Mouse (Mus musculus): ENCODE results near the gene Disc1. TPM values are rescaled to one million over a fixed set of nuclear protein-coding genes. Genes with fewer than 3 reads are reported as not detected.

Disc1 gene
- polyA plus RNA-seq, 1 experiment: 1.2 TPM

GRCm38 (mm10) chr8:125232724-125233123 lies 178.7 kb downstream of the Disc1 start:
- WGBS: 63% methylated on average over 9 of the region's 9 CpGs

DNA sequence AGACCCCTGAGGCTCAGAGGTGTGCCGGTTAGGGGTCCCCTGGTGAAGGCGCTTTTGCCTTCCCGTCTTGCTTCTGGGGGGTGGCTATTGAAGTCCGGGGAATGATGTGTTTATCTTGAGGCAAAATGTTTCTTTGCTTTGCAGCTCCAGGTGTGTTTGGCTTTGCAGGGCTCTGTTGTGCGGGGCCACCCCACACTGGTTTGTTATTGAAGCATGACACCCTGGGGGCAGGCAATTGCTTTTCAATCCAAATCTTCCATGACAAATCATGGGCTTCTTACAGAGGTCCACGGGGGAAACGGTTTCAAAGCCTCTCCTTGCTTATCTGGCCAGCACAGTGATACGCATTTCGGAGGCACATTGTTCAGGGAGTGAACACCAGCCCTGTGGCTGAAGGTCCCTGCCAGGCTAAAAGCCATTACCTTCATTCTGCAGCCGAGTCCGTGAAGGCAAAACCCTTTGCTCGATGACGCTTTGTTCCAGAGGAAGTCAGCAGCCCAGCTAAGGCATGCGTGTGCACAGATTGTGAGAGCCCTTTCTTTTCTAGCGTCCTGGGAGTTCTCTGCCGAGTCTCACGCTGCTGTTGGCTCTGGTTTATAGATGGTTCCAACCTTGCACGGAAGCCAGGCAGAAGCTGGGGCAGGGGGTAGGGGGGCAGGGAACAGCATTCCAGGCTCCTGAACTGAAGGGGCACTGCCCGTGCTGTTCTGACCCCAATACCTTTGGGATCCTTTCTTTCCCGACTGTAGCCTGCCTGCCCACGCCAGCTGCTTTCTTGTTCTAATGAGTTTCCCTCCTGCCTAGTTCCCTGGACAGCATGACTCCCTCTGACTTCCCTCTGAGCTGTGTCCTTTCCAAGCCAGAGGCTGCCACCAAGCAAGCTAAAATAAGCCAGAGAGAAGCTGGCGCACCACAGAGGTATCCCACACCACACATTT lies 182.2 kb downstream of the Disc1 start:
- 24% methylated on average over 22 of the region's 22 CpGs for WGBS
- Histone ChIP-seq H3K27me3 (ENCODE audit: control insufficient read depth, insufficient read depth, low read length) (no peaks in the 10 kb centered on the region), H3K4me3 (replicated peaks; ENCODE audit: insufficient read depth, low read depth, low read length) (peak overlapping the region; percentile 5), H3K4me1 (ENCODE audit: control insufficient read depth, insufficient read depth, low read length) (peaks cover 5% of the 10 kb centered on the region; the same call in 1 of the 2 replicates), H3K27ac (ENCODE audit: insufficient read depth, low read length) (no peak overlapping the region)
- peak; percentile 20 to 25 for DNase-seq
- TF ChIP-seq POLR2A (IDR thresholded peaks at IDR 0.05; ENCODE audit: borderline replicate concordance, insufficient read depth, low read length): no peak
- TF ChIP-seq CTCF (IDR thresholded peaks at IDR 0.05; ENCODE audit: borderline replicate concordance, insufficient read depth, low read depth, low read length): no peak

More at GRCm38 (mm10) chr8:125232724-125233123, 178.7 kb downstream of the Disc1 start:
- no peaks in the 10 kb centered on the region for H3K27me3 ChIP-seq (ENCODE audit: control insufficient read depth, insufficient read depth, low read length)
- no peak for DNase-seq
- TF ChIP-seq POLR2A (IDR thresholded peaks at IDR 0.05; ENCODE audit: borderline replicate concordance, insufficient read depth, low read length): no peak
- no peak for TF ChIP-seq CTCF (IDR thresholded peaks at IDR 0.05; ENCODE audit: borderline replicate concordance, insufficient read depth, low read depth, low read length)
- no peak overlapping the region for H3K4me3 ChIP-seq (replicated peaks; ENCODE audit: insufficient read depth, low read depth, low read length)
- H3K27ac ChIP-seq (ENCODE audit: insufficient read depth, low read length): no peak overlapping the region
- peaks cover 5% of the 10 kb centered on the region; the same call in 1 of the 2 replicates for H3K4me1 ChIP-seq (ENCODE audit: control insufficient read depth, insufficient read depth, low read length)

- TF ChIP-seq POLR2A (IDR thresholded peaks at IDR 0.05; ENCODE audit: borderline replicate concordance, insufficient read depth, low read length) (no peak), CTCF (IDR thresholded peaks at IDR 0.05; ENCODE audit: borderline replicate concordance, insufficient read depth, low read depth, low read length) (no peak)
- no peak overlapping the region for H3K27ac ChIP-seq (ENCODE audit: insufficient read depth, low read length)
- 87% methylated on average over 4 of the region's 4 CpGs for WGBS
These were observed 186.8 kb downstream of the Disc1 start for GRCm38 (mm10) chr8:125240763-125241162.

GRCm38 (mm10) chr8:125242382-125242781 lies 188.4 kb downstream of the Disc1 start:
- Histone ChIP-seq H3K27ac (ENCODE audit: insufficient read depth, low read length) (no peak overlapping the region), H3K27me3 (ENCODE audit: control insufficient read depth, insufficient read depth, low read length) (no peaks in the 10 kb centered on the region), H3K4me1 (ENCODE audit: control insufficient read depth, insufficient read depth, low read length) (no peaks in the 10 kb centered on the region; the same call in 1 of the 2 replicates), H3K4me3 (replicated peaks; ENCODE audit: insufficient read depth, low read depth, low read length) (no peak overlapping the region)
- no peak for TF ChIP-seq POLR2A (IDR thresholded peaks at IDR 0.05; ENCODE audit: borderline replicate concordance, insufficient read depth, low read length)
- TF ChIP-seq CTCF (IDR thresholded peaks at IDR 0.05; ENCODE audit: borderline replicate concordance, insufficient read depth, low read depth, low read length): no peak
- 53% methylated on average over 10 of the region's 10 CpGs for WGBS
- no peak for DNase-seq

More at GRCm38 (mm10) chr8:125240763-125241162, 186.8 kb downstream of the Disc1 start:
- H3K4me3 ChIP-seq (replicated peaks; ENCODE audit: insufficient read depth, low read depth, low read length): no peak overlapping the region
- no peak for DNase-seq
- H3K27me3 ChIP-seq (ENCODE audit: control insufficient read depth, insufficient read depth, low read length): no peaks in the 10 kb centered on the region
- peaks cover 5% of the 10 kb centered on the region for H3K4me1 ChIP-seq (ENCODE audit: control insufficient read depth, insufficient read depth, low read length)

DNA sequence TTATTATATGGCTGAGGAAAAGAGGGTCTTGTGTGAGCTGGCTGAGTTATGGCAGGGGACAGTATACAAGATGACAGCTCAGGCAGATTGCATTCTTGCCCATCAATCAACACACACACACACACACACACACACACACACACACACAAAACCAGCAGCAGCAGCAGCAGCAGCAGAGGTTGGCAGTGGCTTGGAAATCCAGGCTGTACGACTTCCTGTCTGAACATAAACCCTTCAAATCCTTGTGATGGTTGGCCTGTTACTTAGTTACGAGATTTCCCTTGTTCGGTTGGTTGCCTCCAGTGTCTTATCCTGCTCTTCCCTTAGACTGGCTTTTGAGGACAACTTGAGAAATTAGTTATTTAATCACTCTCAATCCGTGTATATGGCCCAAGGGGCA lies 188.9 kb downstream of the Disc1 start:
- 86% methylated on average over 4 of the region's 4 CpGs for WGBS
- Histone ChIP-seq H3K4me3 (replicated peaks; ENCODE audit: insufficient read depth, low read depth, low read length) (no peak overlapping the region), H3K4me1 (ENCODE audit: control insufficient read depth, insufficient read depth, low read length) (no peaks in the 10 kb centered on the region; the same call in 1 of the 2 replicates), H3K27me3 (ENCODE audit: control insufficient read depth, insufficient read depth, low read length) (no peaks in the 10 kb centered on the region), H3K27ac (ENCODE audit: insufficient read depth, low read length) (no peak overlapping the region)
- DNase-seq: no peak
- TF ChIP-seq POLR2A (IDR thresholded peaks at IDR 0.05; ENCODE audit: borderline replicate concordance, insufficient read depth, low read length) (no peak), CTCF (IDR thresholded peaks at IDR 0.05; ENCODE audit: borderline replicate concordance, insufficient read depth, low read depth, low read length) (no peak)

GRCm38 (mm10) chr8:125246737-125247292 lies 192.8 kb downstream of the Disc1 start:
- no peaks in the 10 kb centered on the region for H3K27me3 ChIP-seq (ENCODE audit: control insufficient read depth, insufficient read depth, low read length)

GRCm38 (mm10) chr8:125247349-125247748 lies 193.4 kb downstream of the Disc1 start:
- TF ChIP-seq CTCF (IDR thresholded peaks at IDR 0.05; ENCODE audit: borderline replicate concordance, insufficient read depth, low read depth, low read length): no peak
- TF ChIP-seq POLR2A (IDR thresholded peaks at IDR 0.05; ENCODE audit: borderline replicate concordance, insufficient read depth, low read length): no peak
- 21% methylated on average over 1 of the region's 1 CpGs for WGBS
- DNase-seq: no peak
- H3K4me1 ChIP-seq (ENCODE audit: control insufficient read depth, insufficient read depth, low read length): no peaks in the 10 kb centered on the region; the same call in 1 of the 2 replicates
- no peaks in the 10 kb centered on the region for H3K27me3 ChIP-seq (ENCODE audit: control insufficient read depth, insufficient read depth, low read length)
- H3K4me3 ChIP-seq (replicated peaks; ENCODE audit: insufficient read depth, low read depth, low read length): no peak overlapping the region
- no peak overlapping the region for H3K27ac ChIP-seq (ENCODE audit: insufficient read depth, low read length)

More at GRCm38 (mm10) chr8:125246737-125247292, 192.8 kb downstream of the Disc1 start:
- DNase-seq: no peak
- WGBS: 80% methylated on average over 7 of the region's 7 CpGs
- no peaks in the 10 kb centered on the region; the same call in 1 of the 2 replicates for H3K4me1 ChIP-seq (ENCODE audit: control insufficient read depth, insufficient read depth, low read length)
- H3K27ac ChIP-seq (ENCODE audit: insufficient read depth, low read length): no peak overlapping the region
- TF ChIP-seq CTCF (IDR thresholded peaks at IDR 0.05; ENCODE audit: borderline replicate concordance, insufficient read depth, low read depth, low read length): no peak
- no peak overlapping the region for H3K4me3 ChIP-seq (replicated peaks; ENCODE audit: insufficient read depth, low read depth, low read length)
